Mouse (Mus musculus): Measurements from ENCODE around the gene Odf4. TPM values are rescaled to one million over a fixed set of nuclear protein-coding genes. Genes with fewer than 3 reads are reported as not detected.

Gene Odf4
- polyA plus RNA-seq, 2 experiments: not detected

GRCm38 (mm10) chr11:68888653-68889052 is 38.2 kb downstream of the Odf4 start:
- WGBS: 67% methylated on average over 2 of the region's 2 CpGs
- no peak overlapping the region for H3K4me3 ChIP-seq (replicated peaks; ENCODE audit: low read length)
- no peak for TF ChIP-seq POLR2A (IDR thresholded peaks at IDR 0.05; ENCODE audit: borderline replicate concordance, extremely low read depth, insufficient read depth, insufficient read length)

GRCm38 (mm10) chr11:68888253-68888652 is 38.6 kb downstream of the Odf4 start, which contains the start of gene Rnf222:
Gene Rnf222, plus strand, starts transcription at chr11:68888553.
- no peaks in the 10 kb centered on the region for H3K36me3 ChIP-seq (ENCODE audit: control insufficient read depth, insufficient read depth, low read length)
- H3K9me3 ChIP-seq (ENCODE audit: control insufficient read depth, low read length): no peaks in the 10 kb centered on the region
- 31% methylated on average over 6 of the region's 6 CpGs for WGBS
- H3K27me3 ChIP-seq (ENCODE audit: control insufficient read depth, insufficient read depth, low read length): no peaks in the 10 kb centered on the region
- DNase-seq (ENCODE audit: low spot score): no peak
- H3K4me3 ChIP-seq (replicated peaks; ENCODE audit: low read length): no peak within 1 kb of the TSS
- H3K4me2 ChIP-seq (replicated peaks; ENCODE audit: low read depth, low read length, severe bottlenecking): no peak within 1 kb of the TSS
- H3K27ac ChIP-seq (replicated peaks; ENCODE audit: low read depth, low read length): no peak within 1 kb of the TSS
- no peak for TF ChIP-seq POLR2A (IDR thresholded peaks at IDR 0.05; ENCODE audit: borderline replicate concordance, extremely low read depth, insufficient read depth, insufficient read length)
- no peaks in the 10 kb centered on the region for H3K4me1 ChIP-seq (ENCODE audit: control insufficient read depth, insufficient read depth, low read length)
- ATAC-seq (ENCODE audit: low FRiP score, low read depth): no peak
- H3K9ac ChIP-seq (ENCODE audit: low read depth, low read length, severe bottlenecking): no peak within 1 kb of the TSS

More at GRCm38 (mm10) chr11:68888653-68889052, 38.2 kb downstream of the Odf4 start:
- no peaks in the 10 kb centered on the region for H3K9me3 ChIP-seq (ENCODE audit: control insufficient read depth, low read length)
- no peaks in the 10 kb centered on the region for H3K27me3 ChIP-seq (ENCODE audit: control insufficient read depth, insufficient read depth, low read length)
- no peak for DNase-seq (ENCODE audit: low spot score)
- H3K27ac ChIP-seq (replicated peaks; ENCODE audit: low read depth, low read length): no peak overlapping the region
- no peaks in the 10 kb centered on the region for H3K36me3 ChIP-seq (ENCODE audit: control insufficient read depth, insufficient read depth, low read length)
- no peaks in the 10 kb centered on the region for H3K4me1 ChIP-seq (ENCODE audit: control insufficient read depth, insufficient read depth, low read length)
- H3K9ac ChIP-seq (ENCODE audit: low read depth, low read length, severe bottlenecking): no peak overlapping the region
- H3K4me2 ChIP-seq (replicated peaks; ENCODE audit: low read depth, low read length, severe bottlenecking): no peak overlapping the region
- no peak for ATAC-seq (ENCODE audit: low FRiP score, low read depth)

- TF ChIP-seq POLR2A (IDR thresholded peaks at IDR 0.05; ENCODE audit: borderline replicate concordance, extremely low read depth, insufficient read depth, insufficient read length): no peak
- 71% methylated on average over 5 of the region's 5 CpGs for WGBS
- DNase-seq (ENCODE audit: low spot score) (no peak), ATAC-seq (ENCODE audit: low FRiP score, low read depth) (no peak)
- no peak overlapping the region for H3K4me3 ChIP-seq (replicated peaks; ENCODE audit: low read length)
- no peak overlapping the region for H3K9ac ChIP-seq (ENCODE audit: low read depth, low read length, severe bottlenecking)
- H3K27ac ChIP-seq (replicated peaks; ENCODE audit: low read depth, low read length): no peak overlapping the region
- no peak overlapping the region for H3K4me2 ChIP-seq (replicated peaks; ENCODE audit: low read depth, low read length, severe bottlenecking)
- H3K36me3 ChIP-seq (ENCODE audit: control insufficient read depth, insufficient read depth, low read length): no peaks in the 10 kb centered on the region
- H3K27me3 ChIP-seq (ENCODE audit: control insufficient read depth, insufficient read depth, low read length): no peaks in the 10 kb centered on the region
- no peaks in the 10 kb centered on the region for H3K9me3 ChIP-seq (ENCODE audit: control insufficient read depth, low read length)
- no peaks in the 10 kb centered on the region for H3K4me1 ChIP-seq (ENCODE audit: control insufficient read depth, insufficient read depth, low read length)
Observed at GRCm38 (mm10) chr11:68886091-68886490, 40.8 kb downstream of the Odf4 start.

- no peak overlapping the region for H3K4me2 ChIP-seq (replicated peaks; ENCODE audit: low read depth, low read length, severe bottlenecking)
- no peak overlapping the region for H3K27ac ChIP-seq (replicated peaks; ENCODE audit: low read depth, low read length)
- no peak overlapping the region for H3K9ac ChIP-seq (ENCODE audit: low read depth, low read length, severe bottlenecking)
- H3K27me3 ChIP-seq (ENCODE audit: control insufficient read depth, insufficient read depth, low read length): no peaks in the 10 kb centered on the region
- H3K9me3 ChIP-seq (ENCODE audit: control insufficient read depth, low read length): no peaks in the 10 kb centered on the region
- TF ChIP-seq POLR2A (IDR thresholded peaks at IDR 0.05; ENCODE audit: borderline replicate concordance, extremely low read depth, insufficient read depth, insufficient read length): no peak
- no peaks in the 10 kb centered on the region for H3K4me1 ChIP-seq (ENCODE audit: control insufficient read depth, insufficient read depth, low read length)
- WGBS: 80% methylated on average over 5 of the region's 5 CpGs
- ATAC-seq (ENCODE audit: low FRiP score, low read depth): no peak
- DNase-seq (ENCODE audit: low spot score): no peak
- H3K4me3 ChIP-seq (replicated peaks; ENCODE audit: low read length): no peak overlapping the region
- no peaks in the 10 kb centered on the region for H3K36me3 ChIP-seq (ENCODE audit: control insufficient read depth, insufficient read depth, low read length)
Observed at GRCm38 (mm10) chr11:68884368-68884767, 42.5 kb downstream of the Odf4 start.

- 72% methylated on average over 2 of the region's 2 CpGs for WGBS
- DNase-seq (ENCODE audit: low spot score) (no peak), ATAC-seq (ENCODE audit: low FRiP score, low read depth) (no peak)
- no peaks in the 10 kb centered on the region for H3K4me1 ChIP-seq (ENCODE audit: control insufficient read depth, insufficient read depth, low read length)
- no peaks in the 10 kb centered on the region for H3K27me3 ChIP-seq (ENCODE audit: control insufficient read depth, insufficient read depth, low read length)
- no peak overlapping the region for H3K4me2 ChIP-seq (replicated peaks; ENCODE audit: low read depth, low read length, severe bottlenecking)
- H3K27ac ChIP-seq (replicated peaks; ENCODE audit: low read depth, low read length): no peak overlapping the region
- H3K9me3 ChIP-seq (ENCODE audit: control insufficient read depth, low read length): no peaks in the 10 kb centered on the region
- TF ChIP-seq POLR2A (IDR thresholded peaks at IDR 0.05; ENCODE audit: borderline replicate concordance, extremely low read depth, insufficient read depth, insufficient read length): no peak
- H3K9ac ChIP-seq (ENCODE audit: low read depth, low read length, severe bottlenecking): no peak overlapping the region
- H3K4me3 ChIP-seq (replicated peaks; ENCODE audit: low read length): no peak overlapping the region
- no peaks in the 10 kb centered on the region for H3K36me3 ChIP-seq (ENCODE audit: control insufficient read depth, insufficient read depth, low read length)
Observed at GRCm38 (mm10) chr11:68883843-68884242, 43.0 kb downstream of the Odf4 start.

- H3K9me3 ChIP-seq (ENCODE audit: control insufficient read depth, low read length): no peaks in the 10 kb centered on the region
- no peaks in the 10 kb centered on the region for H3K27me3 ChIP-seq (ENCODE audit: control insufficient read depth, insufficient read depth, low read length)
- no peak overlapping the region for H3K27ac ChIP-seq (replicated peaks; ENCODE audit: low read depth, low read length)
- no peak overlapping the region for H3K4me3 ChIP-seq (replicated peaks; ENCODE audit: low read length)
- TF ChIP-seq POLR2A (IDR thresholded peaks at IDR 0.05; ENCODE audit: borderline replicate concordance, extremely low read depth, insufficient read depth, insufficient read length): no peak
- H3K4me2 ChIP-seq (replicated peaks; ENCODE audit: low read depth, low read length, severe bottlenecking): no peak overlapping the region
- ATAC-seq (ENCODE audit: low FRiP score, low read depth): no peak
- DNase-seq (ENCODE audit: low spot score): no peak
- no peak overlapping the region for H3K9ac ChIP-seq (ENCODE audit: low read depth, low read length, severe bottlenecking)
- WGBS: 26% methylated on average over 14 of the region's 14 CpGs
- H3K4me1 ChIP-seq (ENCODE audit: control insufficient read depth, insufficient read depth, low read length): no peaks in the 10 kb centered on the region
- H3K36me3 ChIP-seq (ENCODE audit: control insufficient read depth, insufficient read depth, low read length): no peaks in the 10 kb centered on the region
Observed at GRCm38 (mm10) chr11:68882107-68882506, 44.8 kb downstream of the Odf4 start.

All from limb, embryonic 14.5 days (tissue).